Mouse (Mus musculus) ES-Bruce4 (cell line): ENCODE results near the gene Desi1.

ENCODE experiments used
- CTCF ChIP-seq: IDR thresholded peaks from one replicate; pipeline ENCODE4 v1.8.1; 2011; ENCODE audit warnings: low read depth, low read length
- EP300 ChIP-seq: IDR thresholded peaks from 2 replicates; pipeline ENCODE4 v1.6.1; 2011; ENCODE audit warnings: low read depth, low read length; ENCODE audit not compliant: insufficient read depth
- POLR2A ChIP-seq: IDR thresholded peaks from one replicate; pipeline ENCODE4 v1.8.1; 2011; ENCODE audit warnings: low read length; ENCODE audit not compliant: insufficient read depth

DNA sequence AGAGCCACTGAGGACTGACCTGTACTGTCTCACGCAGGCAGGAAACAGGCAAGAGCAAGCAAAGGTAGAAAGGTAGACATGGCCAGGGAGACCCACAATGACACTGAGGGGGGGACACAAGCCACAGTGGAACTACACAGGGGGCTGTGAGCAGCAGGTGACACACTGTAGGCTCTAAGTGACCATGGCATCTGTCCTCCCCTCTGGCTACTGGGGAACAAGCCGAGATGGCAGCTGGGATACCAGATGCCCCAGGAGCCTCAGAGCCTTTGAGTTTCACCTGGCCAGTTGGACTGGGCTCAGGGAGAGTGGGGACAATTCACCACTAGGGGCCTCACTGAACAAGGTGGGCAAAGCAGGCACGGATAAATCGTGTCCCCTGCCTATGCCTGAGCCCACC is 81.4 kb downstream of the Desi1 start:
- TF ChIP-seq CTCF = no peak
- no peak for TF ChIP-seq POLR2A
- no peak for TF ChIP-seq EP300
